Mouse (Mus musculus) left cerebral cortex, postnatal 25 days (tissue): ENCODE measurements around the gene Susd2. TPM values are rescaled to one million over a fixed set of nuclear protein-coding genes. Genes with fewer than 3 reads are reported as not detected.

ENCODE experiments used
- total RNA-seq, 2 experiments: library from RNA; stranded (reverse); gene quantifications; 2 replicates each; pipeline ENCODE4 v1.2.3; 2021

Gene Susd2
- total RNA-seq, 2 experiments from 2014 or later: 5.8 to 8.4 TPM

Other genes with a start within 250 kb of the Susd2 start
- under 1 TPM; 0.53 to 0.76 TPM for gene Upb1, start 242.9 kb downstream of the Susd2 start, total RNA-seq
- gene Snrpd3, start 126.5 kb downstream of the Susd2 start, total RNA-seq: 10 to 100 TPM; 71.6 to 77.3 TPM
- 10 to 100 TPM; 17.4 to 20.0 TPM for gene Gucd1, start 126.0 kb downstream of the Susd2 start, total RNA-seq
- gene Lrrc75b, start 83.7 kb downstream of the Susd2 start, total RNA-seq: 1 to 10 TPM; 9.1 to 9.2 TPM
- 1 to 10 TPM; 2.2 to 4.2 TPM for gene Ggt1, start 82.4 kb downstream of the Susd2 start, total RNA-seq
- gene Ggt5, start 54.7 kb downstream of the Susd2 start, total RNA-seq: 1 to 10 TPM; 2.6 to 2.8 TPM
- gene Cabin1, start 120.3 kb upstream of the Susd2 start, total RNA-seq: 10 to 100 TPM; 69.4 to 69.7 TPM
- gene Ddt, start 129.4 kb upstream of the Susd2 start, total RNA-seq: 10 to 100 TPM; 36.1 to 43.6 TPM
- not detected for gene Gm20441, start 136.9 kb upstream of the Susd2 start, total RNA-seq
- 1 to 10 TPM; 1.1 to 1.4 TPM for gene Gstt3, start 137.4 kb upstream of the Susd2 start, total RNA-seq
- gene Gstt1, start 154.6 kb upstream of the Susd2 start, total RNA-seq: 1 to 10 TPM; 6.2 to 7.0 TPM
- not detected for gene Gstt4, start 178.5 kb upstream of the Susd2 start, total RNA-seq
- 1 to 10 TPM; 4.0 to 5.5 TPM for gene Gstt2, start 193.4 kb upstream of the Susd2 start, total RNA-seq
- gene Mif, start 216.2 kb upstream of the Susd2 start, total RNA-seq: 100 to 1,000 TPM; 522 to 530 TPM
- gene Derl3, start 249.4 kb upstream of the Susd2 start, total RNA-seq: 1 to 10 TPM; 2.8 to 3.4 TPM